Mouse (Mus musculus): ENCODE measurements at regions not wholly inside any gene's neighbourhood (a gene's known extent, or its start where the extent isn't known, plus 50 kb on each side); places are given as distances from the start of the nearest gene placed in this dataset.

DNA sequence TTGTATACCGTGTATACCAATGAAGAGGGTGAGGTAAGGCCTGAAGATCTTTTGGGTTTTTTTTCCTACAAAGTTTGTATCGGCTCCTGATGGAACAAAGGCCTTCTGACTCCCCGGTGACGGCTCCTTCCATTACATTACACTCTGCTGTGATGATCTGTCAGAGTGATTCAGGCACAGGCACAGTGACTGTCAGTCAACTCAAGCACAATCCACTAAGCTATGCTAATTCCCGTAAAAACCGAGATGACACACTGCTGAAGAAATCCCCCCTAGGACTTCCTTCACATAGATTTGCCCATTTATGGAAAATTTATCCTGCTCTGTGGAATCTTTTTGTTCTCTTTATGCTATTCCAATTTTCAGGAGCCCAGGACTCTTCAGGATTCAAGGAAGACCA, 730.0 kb upstream of the Adgrl2 start:
- TF ChIP-seq GATA1 (IDR thresholded peaks at IDR 0.05; ENCODE audit: borderline replicate concordance, low read length) (no peak), FLI1 (IDR thresholded peaks at IDR 0.05; ENCODE audit: low read length) (no peak)

All from megakaryocyte, embryonic 14.5 days (primary cell).